Mouse (Mus musculus) forebrain, embryonic 11.5 days (tissue): ENCODE results near the gene Cep152. TPM values are rescaled to one million over a fixed set of nuclear protein-coding genes. Genes with fewer than 3 reads are reported as not detected.

ENCODE experiments used
- ATAC-seq: fragments of 200-750 bp; cut with Nextera tagmentation; replicated peaks from 2 replicates; pipeline ENCODE4 v1.8.0; 2017; ENCODE audit warnings: moderate TSS enrichment; ENCODE audit not compliant: low FRiP score
- DNase-seq: peaks from one replicate; pipeline ENCODE4 v3.0.0-alpha.2; 2017; ENCODE audit warnings: low spot score
- H3K27ac ChIP-seq: fragments of 300-500 bp; sonication (generic); 2 replicates; pipeline ENCODE4 v1.5.1; 2014; ENCODE audit warnings: low read depth, low read length
- H3K27me3 ChIP-seq: fragments of 300-500 bp; sonication (generic); 2 replicates; pipeline ENCODE4 v1.6.1; 2014; ENCODE audit warnings: mild to moderate bottlenecking, low read length, mixed read lengths; ENCODE audit not compliant: control insufficient read depth, insufficient read depth
- H3K36me3 ChIP-seq: fragments of 300-500 bp; sonication (generic); 2 replicates; pipeline ENCODE4 v1.6.1; 2014; ENCODE audit warnings: mild to moderate bottlenecking, low read length, moderate library complexity, mixed read lengths; ENCODE audit not compliant: control insufficient read depth, insufficient read depth
- H3K4me1 ChIP-seq: fragments of 300-500 bp; sonication (generic); replicated peaks from 2 replicates; pipeline ENCODE4 v1.6.1; 2014; ENCODE audit warnings: low read length, mixed read lengths; ENCODE audit not compliant: control insufficient read depth, insufficient read depth
- H3K4me2 ChIP-seq: fragments of 300-500 bp; sonication (generic); 2 replicates; pipeline ENCODE4 v1.6.1; 2014; ENCODE audit warnings: low read depth, mild to moderate bottlenecking, low read length, moderate library complexity, mixed read lengths; ENCODE audit not compliant: severe bottlenecking
- H3K4me3 ChIP-seq: fragments of 300-500 bp; sonication (generic); 2 replicates; pipeline ENCODE4 v1.5.1; 2014; ENCODE audit warnings: low read depth, low read length
- H3K9ac ChIP-seq: fragments of 300-500 bp; sonication (generic); 2 replicates; pipeline ENCODE4 v1.6.1; 2014; ENCODE audit warnings: low read length
- H3K9me3 ChIP-seq: fragments of 300-500 bp; sonication (generic); 2 replicates; pipeline ENCODE4 v1.6.1; 2016; ENCODE audit warnings: low read length, mixed read lengths; ENCODE audit not compliant: control insufficient read depth
- WGBS: fragments of 180-500 bp; shearing (Covaris S2); extraction: QIAGEN DNeasy Blood & Tissue Kit; methylation state at CpG from one replicate; pipeline ENCODE4 v1.1.7; 2014; 5-methylcytosine and 5-hydroxymethylcytosine counted together
- polyA plus RNA-seq: library from polyadenylated mRNA; unstranded; fragments of >200 nt; fragmentation: Nextera tagmentation; extraction: Ambion mirVana; gene quantifications from 2 replicates; pipeline ENCODE4 v1.2.1, GENCODE M21; 2014

The Cep152 gene
- polyA plus RNA-seq, 1 experiment from 2014 or later, result 13.1 TPM

DNA sequence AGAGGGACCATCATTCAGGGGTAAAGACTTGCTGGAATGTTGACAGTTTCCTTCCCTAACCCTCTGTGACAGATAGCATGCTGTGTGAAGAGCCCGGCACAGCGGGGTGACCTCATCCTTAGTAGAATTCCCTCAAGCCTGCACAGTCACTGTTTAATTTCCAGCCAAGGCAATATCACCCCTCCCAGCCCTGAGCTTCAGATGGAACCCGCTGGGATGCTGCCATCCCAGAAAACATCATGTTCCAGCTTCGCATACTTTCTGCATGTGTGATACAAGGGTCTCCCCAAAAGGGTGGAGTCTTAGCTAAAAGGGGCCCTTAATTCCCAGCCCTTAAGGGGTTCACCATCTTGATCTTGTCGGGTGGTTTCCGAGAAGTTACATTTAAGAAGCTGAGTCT lies 94.2 kb downstream of the Cep152 start:
- H3K36me3 ChIP-seq, result no peaks in the 10 kb centered on the region
- no peak overlapping the region for H3K9ac ChIP-seq
- no peaks in the 10 kb centered on the region for H3K27me3 ChIP-seq
- H3K4me1 ChIP-seq, result no peaks in the 10 kb centered on the region
- no peak for ATAC-seq
- WGBS, result 89% methylated on average over 6 of the region's 6 CpGs
- no peak overlapping the region for H3K4me2 ChIP-seq
- DNase-seq, result no peak
- no peaks in the 10 kb centered on the region for H3K9me3 ChIP-seq
- no peak overlapping the region for H3K4me3 ChIP-seq
- no peak overlapping the region for H3K27ac ChIP-seq

DNA sequence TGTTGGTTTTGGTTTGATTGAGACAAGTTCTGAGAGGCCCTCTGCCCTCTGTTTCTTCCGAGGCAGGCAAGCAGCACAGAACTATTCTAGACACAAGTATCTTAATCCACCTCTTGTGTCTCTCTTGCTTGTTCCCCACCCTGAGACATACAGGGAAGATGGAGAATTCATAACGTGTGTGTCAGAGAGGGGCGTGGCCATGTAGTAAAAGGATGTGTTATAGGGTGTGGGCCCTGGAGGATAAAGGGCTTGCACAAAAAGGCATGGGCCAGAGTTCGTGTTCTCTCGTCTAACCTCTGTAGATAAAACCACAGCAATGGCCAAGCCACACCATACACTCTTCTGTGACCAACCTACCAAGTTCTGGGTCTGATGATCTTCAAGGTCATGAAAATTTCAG lies 98.3 kb downstream of the Cep152 start:
- Histone ChIP-seq H3K9me3 (no peaks in the 10 kb centered on the region), H3K9ac (no peak overlapping the region), H3K27me3 (no peaks in the 10 kb centered on the region), H3K4me2 (no peak overlapping the region), H3K4me3 (no peak overlapping the region), H3K36me3 (no peaks in the 10 kb centered on the region), H3K4me1 (no peaks in the 10 kb centered on the region), H3K27ac (no peak overlapping the region)
- ATAC-seq, result no peak
- WGBS, result 85% methylated on average over 5 of the region's 5 CpGs
- no peak for DNase-seq

DNA sequence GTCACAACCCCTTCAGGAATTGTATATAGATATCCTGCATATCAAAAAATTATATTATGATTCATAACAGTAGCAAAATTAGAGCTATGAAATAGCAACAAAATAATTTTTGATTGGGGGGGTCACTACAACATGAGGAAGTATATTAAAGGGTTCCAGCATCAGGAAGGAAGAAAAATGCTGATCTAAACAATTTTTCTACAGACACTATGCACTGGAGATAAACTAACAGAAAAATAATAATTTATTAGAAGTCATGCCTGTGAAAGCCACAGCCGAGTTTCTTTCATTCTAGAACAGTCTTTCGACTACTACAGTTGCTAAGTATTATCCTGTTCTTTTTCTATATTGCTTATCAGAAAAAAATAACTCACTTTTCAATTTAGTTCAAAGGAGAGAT lies 99.4 kb downstream of the Cep152 start:
- Histone ChIP-seq H3K4me2 (no peak overlapping the region), H3K36me3 (no peaks in the 10 kb centered on the region), H3K27ac (no peak overlapping the region), H3K4me1 (no peaks in the 10 kb centered on the region), H3K4me3 (no peak overlapping the region), H3K9ac (no peak overlapping the region), H3K9me3 (no peaks in the 10 kb centered on the region), H3K27me3 (no peaks in the 10 kb centered on the region)
- DNase-seq (no peak), ATAC-seq (no peak)
- 86% methylated on average over 2 of the region's 2 CpGs for WGBS

DNA sequence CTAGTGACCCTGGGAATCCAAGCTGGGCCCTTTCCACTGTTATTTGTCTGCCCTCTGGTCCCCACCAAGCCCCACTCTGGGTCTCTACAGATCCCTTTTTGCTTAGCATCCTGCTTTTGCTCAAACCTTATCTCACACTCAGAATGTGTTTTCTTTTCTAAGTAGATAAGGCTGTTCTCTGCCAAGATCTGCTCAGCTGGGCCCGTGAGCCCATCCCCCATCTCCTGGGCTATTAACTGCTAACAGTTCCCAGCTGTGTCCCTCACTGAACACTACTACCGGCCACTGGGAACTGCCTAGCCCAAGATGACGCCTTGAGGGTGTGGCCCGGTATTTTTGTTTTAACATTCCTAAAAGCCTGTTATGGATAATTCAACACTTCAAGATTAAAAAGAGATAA lies 108.3 kb downstream of the Cep152 start:
- ATAC-seq (no peak), DNase-seq (no peak)
- Histone ChIP-seq H3K4me3 (no peak overlapping the region), H3K4me1 (no peaks in the 10 kb centered on the region), H3K4me2 (no peak overlapping the region), H3K9me3 (no peaks in the 10 kb centered on the region), H3K27ac (no peak overlapping the region), H3K36me3 (no peaks in the 10 kb centered on the region), H3K9ac (no peak overlapping the region), H3K27me3 (no peaks in the 10 kb centered on the region)
- WGBS, result 49% methylated on average over 4 of the region's 4 CpGs

- Histone ChIP-seq H3K4me3 (no peak overlapping the region), H3K27me3 (no peaks in the 10 kb centered on the region), H3K9me3 (no peaks in the 10 kb centered on the region), H3K4me2 (no peak overlapping the region), H3K4me1 (no peaks in the 10 kb centered on the region), H3K9ac (no peak overlapping the region), H3K27ac (no peak overlapping the region), H3K36me3 (no peaks in the 10 kb centered on the region)
- WGBS, result 79% methylated on average over 12 of the region's 12 CpGs
- ATAC-seq (no peak), DNase-seq (no peak)
Measured at GRCm38 (mm10) chr2:125515291-125516057, 109.4 kb downstream of the Cep152 start.

DNA sequence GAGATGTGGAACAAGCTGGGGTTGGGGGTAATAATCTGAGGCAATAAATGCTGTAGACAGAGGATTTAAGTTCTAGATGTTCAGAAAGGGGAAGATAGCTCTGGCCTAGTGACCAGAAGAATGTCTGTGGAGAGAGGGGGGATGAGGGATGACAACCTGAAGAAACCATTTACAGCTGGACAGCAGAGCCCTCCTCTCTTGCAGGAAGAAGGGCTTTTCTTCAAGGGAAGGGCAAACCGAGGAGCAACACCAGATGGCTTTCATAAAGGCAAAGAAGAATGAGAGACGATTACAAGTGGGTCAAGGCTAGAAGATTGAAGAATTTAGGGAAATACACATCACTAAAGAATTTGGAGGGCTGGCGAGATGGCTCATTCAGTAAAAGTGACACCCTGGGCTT lies 110.5 kb downstream of the Cep152 start:
- Histone ChIP-seq H3K27ac (no peak overlapping the region), H3K4me3 (no peak overlapping the region), H3K4me2 (no peak overlapping the region), H3K4me1 (no peaks in the 10 kb centered on the region), H3K27me3 (no peaks in the 10 kb centered on the region), H3K9ac (no peak overlapping the region), H3K36me3 (no peaks in the 10 kb centered on the region), H3K9me3 (no peaks in the 10 kb centered on the region)
- 57% methylated on average over 3 of the region's 3 CpGs for WGBS
- DNase-seq (no peak), ATAC-seq (no peak)

Other genes with a start within 250 kb of the Cep152 start
- 0.27 and 0.31 TPM in 2 replicates for gene Gm9913, start 120.0 kb downstream of the Cep152 start, polyA plus RNA-seq
- 8.0 and 8.8 TPM in 2 replicates for gene Fbn1, start 117.1 kb downstream of the Cep152 start, polyA plus RNA-seq
- gene Eid1, start 48.0 kb upstream of the Cep152 start, polyA plus RNA-seq, result 252 TPM in 2 replicates
- 1.3 TPM in 2 replicates for gene Shc4, start 99.0 kb upstream of the Cep152 start, polyA plus RNA-seq
- gene Secisbp2l, start 157.8 kb upstream of the Cep152 start, polyA plus RNA-seq, result 28.6 and 29.4 TPM in 2 replicates
- gene Galk2, start 234.0 kb upstream of the Cep152 start, polyA plus RNA-seq, result 28.8 and 29.3 TPM in 2 replicates
- 99.8 and 102 TPM in 2 replicates for gene Cops2, start 234.0 kb upstream of the Cep152 start, polyA plus RNA-seq